Mouse (Mus musculus) forebrain, embryonic 16.5 days (tissue): ENCODE data around the gene Cenpm. TPM values are rescaled to one million over a fixed set of nuclear protein-coding genes. Genes with fewer than 3 reads are reported as not detected.

Experiments
- ATAC-seq: fragments of 200-750 bp; cut with Nextera tagmentation; 2 replicates; pipeline ENCODE4 v1.8.0; 2017; ENCODE audit warnings: mild to moderate bottlenecking, moderate library complexity
- H3K27ac ChIP-seq: fragments of 300-500 bp; sonication (generic); 2 replicates; pipeline ENCODE4 v1.5.1; 2014; ENCODE audit warnings: low read length, control low read depth
- H3K27me3 ChIP-seq: fragments of 300-500 bp; sonication (generic); replicated peaks from 2 replicates; pipeline ENCODE4 v1.6.1; 2014; ENCODE audit warnings: low read length; ENCODE audit not compliant: control insufficient read depth, insufficient read depth
- H3K36me3 ChIP-seq: fragments of 300-500 bp; sonication (generic); 2 replicates; pipeline ENCODE4 v1.6.1; 2014; ENCODE audit not compliant: control insufficient read depth, insufficient read depth
- H3K4me1 ChIP-seq: fragments of 300-500 bp; sonication (generic); replicated peaks from 2 replicates; pipeline ENCODE4 v1.6.1; 2014; ENCODE audit warnings: low read length; ENCODE audit not compliant: control insufficient read depth, insufficient read depth
- H3K4me2 ChIP-seq: fragments of 300-500 bp; sonication (generic); 2 replicates; pipeline ENCODE4 v1.6.1; 2014; ENCODE audit warnings: mild to moderate bottlenecking, low read length, control low read depth
- H3K4me3 ChIP-seq: fragments of 300-500 bp; sonication (generic); replicated peaks from 2 replicates; pipeline ENCODE4 v1.5.1; 2014; ENCODE audit warnings: mild to moderate bottlenecking, low read length, control low read depth
- H3K9ac ChIP-seq: fragments of 300-500 bp; sonication (generic); replicated peaks from 2 replicates; pipeline ENCODE4 v1.6.1; 2014; ENCODE audit warnings: low read depth, low read length, control low read depth
- H3K9me3 ChIP-seq: fragments of 300-500 bp; sonication (generic); 2 replicates; pipeline ENCODE4 v1.6.1; 2016; ENCODE audit warnings: low read length; ENCODE audit not compliant: control insufficient read depth
- WGBS: fragments of 180-500 bp; shearing (Covaris S2); extraction: QIAGEN DNeasy Blood & Tissue Kit; methylation state at CpG from one replicate; pipeline ENCODE4 v1.1.7; 2014; 5-methylcytosine and 5-hydroxymethylcytosine counted together
- polyA plus RNA-seq: library from polyadenylated mRNA; unstranded; fragments of >200 nt; fragmentation: Nextera tagmentation; extraction: Ambion mirVana; gene quantifications from 2 replicates; pipeline ENCODE4 v1.2.1, GENCODE M21; 2015

The Cenpm gene
- polyA plus RNA-seq, 1 experiment from 2014 or later = 29.8 TPM

GRCm38 (mm10) chr15:82206365-82207104 is 38.0 kb downstream of the Cenpm start:
- 40% methylated on average over 9 of the region's 9 CpGs for WGBS
- H3K27ac ChIP-seq = no peak overlapping the region
- peaks cover 12% of the 10 kb centered on the region for H3K36me3 ChIP-seq
- ATAC-seq = peak; percentile 73
- H3K4me2 ChIP-seq = no peak overlapping the region
- H3K27me3 ChIP-seq = peaks cover 31% of the 10 kb centered on the region
- peaks cover 28% of the 10 kb centered on the region for H3K4me1 ChIP-seq
- H3K9ac ChIP-seq = 0 out of 2 replicates have a peak overlapping the region, but pooled peaks have one; percentile 12
- H3K9me3 ChIP-seq = no peaks in the 10 kb centered on the region
- no peak overlapping the region for H3K4me3 ChIP-seq

- Histone ChIP-seq H3K27me3 (peaks cover 16% of the 10 kb centered on the region), H3K4me2 (no peak overlapping the region), H3K4me1 (peaks cover 26% of the 10 kb centered on the region), H3K27ac (no peak overlapping the region), H3K36me3 (peaks cover 17% of the 10 kb centered on the region), H3K4me3 (no peak overlapping the region), H3K9ac (no peak overlapping the region), H3K9me3 (no peaks in the 10 kb centered on the region)
- no peak for ATAC-seq
- WGBS = 62% methylated on average over 9 of the region's 10 CpGs
Observed at GRCm38 (mm10) chr15:82204680-82205371, 39.7 kb downstream of the Cenpm start.

GRCm38 (mm10) chr15:82203611-82204351 is 40.8 kb downstream of the Cenpm start:
- no peak overlapping the region for H3K27ac ChIP-seq
- WGBS = 62% methylated on average over 20 of the region's 20 CpGs

GRCm38 (mm10) chr15:82203090-82203489 is 41.5 kb downstream of the Cenpm start:
- no peak for ATAC-seq
- Histone ChIP-seq H3K4me3 (no peak overlapping the region), H3K9me3 (no peaks in the 10 kb centered on the region), H3K36me3 (peaks cover 24% of the 10 kb centered on the region), H3K4me1 (peaks cover 26% of the 10 kb centered on the region), H3K4me2 (no peak overlapping the region), H3K27ac (no peak overlapping the region), H3K9ac (no peak overlapping the region), H3K27me3 (peaks cover 10% of the 10 kb centered on the region)
- WGBS = 96% methylated on average over 10 of the region's 10 CpGs

More at GRCm38 (mm10) chr15:82203611-82204351, 40.8 kb downstream of the Cenpm start:
- no peak overlapping the region for H3K4me3 ChIP-seq
- H3K9me3 ChIP-seq = no peaks in the 10 kb centered on the region
- peaks cover 26% of the 10 kb centered on the region for H3K4me1 ChIP-seq
- no peak overlapping the region for H3K9ac ChIP-seq
- peaks cover 20% of the 10 kb centered on the region for H3K36me3 ChIP-seq
- ATAC-seq = no peak
- H3K4me2 ChIP-seq = no peak overlapping the region
- H3K27me3 ChIP-seq = peaks cover 10% of the 10 kb centered on the region

GRCm38 (mm10) chr15:82202086-82202485 is 42.5 kb downstream of the Cenpm start:
- Histone ChIP-seq H3K27ac (no peak overlapping the region), H3K9ac (no peak overlapping the region), H3K4me1 (peaks cover 21% of the 10 kb centered on the region), H3K36me3 (peaks cover 32% of the 10 kb centered on the region), H3K4me2 (no peak overlapping the region), H3K27me3 (peaks cover 7% of the 10 kb centered on the region), H3K9me3 (no peaks in the 10 kb centered on the region), H3K4me3 (no peak overlapping the region)
- WGBS = 89% methylated on average over 6 of the region's 6 CpGs
- ATAC-seq = no peak

GRCm38 (mm10) chr15:82199546-82199945 is 45.0 kb downstream of the Cenpm start:
- no peak overlapping the region for H3K9ac ChIP-seq
- ATAC-seq = no peak
- no peaks in the 10 kb centered on the region for H3K27me3 ChIP-seq
- H3K27ac ChIP-seq = no peak overlapping the region
- H3K4me2 ChIP-seq = no peak overlapping the region
- H3K4me1 ChIP-seq = peaks cover 3% of the 10 kb centered on the region; the same call in 1 of the 2 replicates
- H3K4me3 ChIP-seq = no peak overlapping the region
- WGBS = 87% methylated on average over 12 of the region's 12 CpGs
- H3K36me3 ChIP-seq = peaks cover 48% of the 10 kb centered on the region
- no peaks in the 10 kb centered on the region for H3K9me3 ChIP-seq

- peaks cover 51% of the 10 kb centered on the region for H3K36me3 ChIP-seq
- H3K4me2 ChIP-seq = no peak overlapping the region
- 85% methylated on average over 7 of the region's 7 CpGs for WGBS
- no peak overlapping the region for H3K27ac ChIP-seq
- no peaks in the 10 kb centered on the region for H3K27me3 ChIP-seq
- no peak for ATAC-seq
- no peak overlapping the region for H3K9ac ChIP-seq
- no peak overlapping the region for H3K4me3 ChIP-seq
- H3K9me3 ChIP-seq = no peaks in the 10 kb centered on the region
- H3K4me1 ChIP-seq = no peaks in the 10 kb centered on the region
Observed at GRCm38 (mm10) chr15:82198342-82198741, 46.2 kb downstream of the Cenpm start.

- no peaks in the 10 kb centered on the region for H3K4me1 ChIP-seq
- no peaks in the 10 kb centered on the region for H3K9me3 ChIP-seq
- H3K27me3 ChIP-seq = no peaks in the 10 kb centered on the region
- no peak overlapping the region for H3K27ac ChIP-seq
- no peak for ATAC-seq
- H3K9ac ChIP-seq = no peak overlapping the region
- H3K36me3 ChIP-seq = peaks cover 54% of the 10 kb centered on the region
- no peak overlapping the region for H3K4me2 ChIP-seq
- H3K4me3 ChIP-seq = no peak overlapping the region
- WGBS = 87% methylated on average over 11 of the region's 11 CpGs
Observed at GRCm38 (mm10) chr15:82197937-82198336, 46.6 kb downstream of the Cenpm start.

GRCm38 (mm10) chr15:82197246-82197750 is 47.2 kb downstream of the Cenpm start:
- peaks cover 57% of the 10 kb centered on the region for H3K36me3 ChIP-seq
- H3K27ac ChIP-seq = no peak overlapping the region
- H3K4me2 ChIP-seq = no peak overlapping the region
- ATAC-seq = no peak
- no peaks in the 10 kb centered on the region for H3K9me3 ChIP-seq
- H3K27me3 ChIP-seq = no peaks in the 10 kb centered on the region
- 93% methylated on average over 10 of the region's 10 CpGs for WGBS
- H3K4me3 ChIP-seq = no peak overlapping the region
- H3K9ac ChIP-seq = no peak overlapping the region
- no peaks in the 10 kb centered on the region for H3K4me1 ChIP-seq
